Mouse (Mus musculus) cerebellum, adult (tissue): ENCODE measurements around the gene Rpl27.
"Not testable (repeated sequence)": the region's sequence is repeated elsewhere in the genome, so short reads cannot be mapped to it uniquely, and the experiment has no call there.

ENCODE experiments used
- ATAC-seq: cut with Nextera tagmentation; 2 replicates; pipeline ENCODE4 v1.9.2; 2017; ENCODE audit warnings: mild to moderate bottlenecking, moderate library complexity, mixed read lengths; ENCODE audit not compliant: insufficient number of reproducible peaks, low FRiP score, low TSS enrichment

Rpl27 gene

DNA sequence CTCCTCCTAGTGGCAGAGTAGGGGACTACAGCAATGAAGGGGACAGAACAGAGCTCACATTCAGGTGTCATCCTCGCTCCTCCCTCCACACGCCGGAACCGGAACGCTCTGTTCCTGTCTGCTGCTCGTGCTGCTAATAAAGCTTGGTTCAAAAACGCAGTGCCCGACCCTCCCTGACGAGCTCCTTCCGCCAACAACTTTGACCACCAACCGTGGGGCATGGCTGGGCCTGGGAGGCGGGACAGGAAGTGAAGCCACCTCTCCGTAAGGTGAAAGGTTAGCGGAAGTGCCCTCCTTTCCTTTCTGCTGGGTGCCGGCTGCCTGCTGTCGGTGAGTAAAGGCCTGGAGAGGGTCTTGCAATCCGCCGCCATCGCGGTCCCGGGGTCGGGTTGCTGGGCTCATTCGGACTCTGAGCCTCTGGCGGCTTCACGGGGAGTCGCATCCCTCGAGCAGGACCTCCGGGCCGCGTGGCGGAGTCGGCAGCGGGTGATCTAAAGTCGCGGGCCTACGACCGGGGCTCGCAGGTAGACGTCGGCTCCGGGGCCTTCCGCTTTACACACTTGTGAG, at the start of gene Rpl27:
Gene Rpl27, plus strand, starts transcription at position 172 of the 567 bp plus-strand sequence.
- peak; percentile 99 for ATAC-seq

GRCm38 (mm10) chr11:101395110-101395509, 47.0 kb upstream of the Rpl27 start:
- ATAC-seq, result no peak

- ATAC-seq, result no peak
Observed at GRCm38 (mm10) chr11:101415306-101415705, 26.8 kb upstream of the Rpl27 start.

DNA sequence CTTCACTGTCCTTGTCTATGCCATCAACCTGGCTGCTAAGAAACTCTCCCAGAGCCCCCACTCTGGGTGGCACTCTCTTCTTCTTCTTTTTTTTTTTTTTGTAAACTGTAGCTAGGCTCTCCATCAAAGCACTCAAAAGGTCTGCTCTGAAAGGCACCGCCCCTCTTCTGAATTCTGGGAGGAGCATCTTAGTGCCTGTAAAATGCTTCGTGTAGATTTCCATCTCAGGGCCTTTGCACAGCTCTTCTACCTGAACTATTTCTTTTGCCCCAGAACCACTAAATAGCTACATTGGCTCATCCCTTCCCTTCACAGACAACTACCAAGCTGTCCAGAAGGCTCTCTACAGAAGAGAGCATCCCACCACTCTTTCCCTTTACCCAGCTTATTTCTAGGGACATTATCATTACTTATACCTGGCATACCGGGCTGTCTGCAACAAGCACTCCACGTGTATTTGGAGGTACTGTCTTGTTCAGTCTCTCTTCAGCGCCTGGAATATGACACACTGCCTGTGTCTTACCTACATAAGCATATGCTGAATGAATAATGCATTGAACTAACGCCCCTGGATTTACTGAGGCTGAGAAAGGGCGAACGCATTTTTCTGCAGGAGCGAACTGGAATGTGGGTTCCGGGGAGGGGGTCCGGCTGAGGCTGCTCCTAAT, 25.5 kb upstream of the Rpl27 start:
- no peak for ATAC-seq

- peak; percentile 68; the same call in 1 of the 2 replicates for ATAC-seq
Observed at GRCm38 (mm10) chr11:101417101-101417855, 24.8 kb upstream of the Rpl27 start, which contains the start of gene Aarsd1. Gene Aarsd1, minus strand, starts transcription at chr11:101417615.

- ATAC-seq, result no peak
Observed at GRCm38 (mm10) chr11:101418991-101419390, 23.1 kb upstream of the Rpl27 start.

- ATAC-seq, result no peak
Observed at GRCm38 (mm10) chr11:101419610-101420009, 22.5 kb upstream of the Rpl27 start.

DNA sequence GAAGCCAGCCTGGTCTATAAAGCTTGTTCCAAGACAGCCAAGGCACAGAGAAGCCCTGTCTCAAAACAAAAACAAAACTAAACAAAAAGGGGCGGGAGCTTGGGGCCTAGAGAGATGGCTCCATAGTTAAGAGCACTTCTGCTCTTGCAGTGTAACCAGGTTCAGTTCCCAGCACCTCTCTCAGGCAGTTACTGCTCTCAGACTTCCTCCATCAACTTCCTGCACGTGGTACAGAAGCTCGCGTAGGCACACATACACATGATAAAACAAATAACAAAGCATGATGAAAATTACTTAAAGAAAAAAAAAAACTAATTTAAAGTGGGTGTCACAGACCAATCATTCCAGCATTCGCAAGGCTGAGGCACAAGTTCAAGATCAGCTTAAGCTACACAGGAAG, 21.9 kb upstream of the Rpl27 start:
- no peak for ATAC-seq

- no peak for ATAC-seq
Observed at GRCm38 (mm10) chr11:101424105-101424851, 17.8 kb upstream of the Rpl27 start, which contains the start of gene Gm27029. Gene Gm27029, minus strand, starts transcription at chr11:101424796.

DNA sequence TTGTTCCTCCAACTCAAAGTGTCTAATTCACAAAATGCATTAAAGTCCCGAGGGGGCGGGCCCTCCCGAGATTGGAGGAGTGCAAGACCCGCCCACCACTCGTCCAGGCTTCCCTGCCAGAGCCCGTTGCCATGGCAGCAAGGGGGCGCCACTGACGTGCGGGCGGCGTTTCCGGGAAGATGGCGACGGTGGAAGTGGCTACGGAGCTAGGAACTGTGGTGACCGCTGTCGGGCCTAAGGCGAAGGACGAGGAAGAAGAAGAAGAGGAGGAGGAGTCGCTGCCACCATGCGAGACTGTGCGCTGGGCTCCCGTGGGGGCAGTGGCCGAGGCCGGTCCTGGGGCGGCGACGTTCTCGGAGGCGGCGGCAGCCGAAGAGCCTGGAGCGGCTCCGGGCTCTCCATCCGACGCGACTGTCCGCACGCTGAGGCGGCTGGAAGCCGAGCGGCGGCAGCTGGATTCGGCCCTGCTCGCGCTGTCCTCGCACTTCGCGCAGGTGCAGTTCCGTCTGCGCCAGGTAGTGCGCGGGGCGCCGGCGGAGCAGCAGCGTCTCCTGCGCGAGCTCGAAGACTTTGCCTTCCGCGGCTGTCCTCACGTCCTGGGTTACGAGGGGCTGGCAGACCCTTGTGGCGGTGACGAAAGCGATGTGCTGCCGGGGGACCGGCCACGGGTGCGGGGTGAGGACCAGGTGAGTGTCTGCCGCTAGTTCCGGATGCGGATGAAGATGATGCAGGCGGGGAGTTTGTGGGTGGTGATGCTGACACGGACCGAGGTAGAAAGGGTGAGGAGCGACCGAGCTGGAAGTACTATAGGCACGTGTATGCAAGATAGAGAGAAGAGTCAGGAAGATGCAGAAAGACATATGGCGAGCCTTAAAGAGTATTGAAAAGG, 16.9 kb upstream of the Rpl27 start, which contains the start of the genes Rundc1 and Ptges3l:
Gene Rundc1, plus strand, starts transcription at position 161 of the 889 bp plus-strand sequence.
Gene Ptges3l, minus strand, starts transcription at position 409 of the 889 bp plus-strand sequence.
- peak; percentile 93; the same call in 1 of the 2 replicates for ATAC-seq

DNA sequence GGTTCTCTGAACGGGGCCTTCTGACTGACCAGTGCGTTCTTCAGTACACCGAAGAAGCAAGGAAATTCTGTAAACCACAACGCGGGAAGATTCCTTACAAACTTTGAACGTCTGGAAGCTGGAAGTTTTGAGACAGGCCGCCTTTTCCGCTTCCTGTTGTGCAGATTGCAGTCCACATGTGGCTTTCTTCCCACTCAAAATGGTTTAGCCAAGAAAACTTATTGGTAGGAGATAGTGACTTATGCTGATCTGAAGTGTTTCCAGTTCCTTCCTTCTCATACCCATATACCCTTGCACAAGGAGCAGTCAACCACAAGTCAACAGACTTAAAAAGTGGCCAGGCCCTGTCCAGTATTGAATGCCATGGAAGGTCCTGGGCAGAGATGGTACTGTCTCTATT, 15.9 kb upstream of the Rpl27 start:
- ATAC-seq, result no peak

DNA sequence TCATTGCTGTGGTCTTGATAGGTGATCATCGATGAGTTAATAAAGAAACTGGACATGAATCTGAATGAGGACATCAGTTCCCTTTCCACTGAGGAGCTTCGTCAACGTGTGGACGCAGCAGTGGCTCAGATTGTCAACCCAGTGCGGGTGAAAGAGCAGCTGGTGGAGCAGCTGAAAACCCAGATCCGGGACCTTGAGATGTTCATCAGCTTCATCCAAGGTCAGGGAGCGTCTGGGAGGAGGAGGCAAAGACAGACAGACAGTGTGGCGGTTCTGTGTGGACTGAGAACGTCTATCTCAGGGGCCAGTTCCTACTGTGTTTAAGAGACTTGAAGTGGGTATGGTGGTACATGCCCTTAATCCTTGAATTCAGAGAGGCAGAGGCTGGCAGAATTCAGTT, 10.8 kb upstream of the Rpl27 start:
- ATAC-seq, result no peak

- no peak for ATAC-seq
Observed at GRCm38 (mm10) chr11:101433396-101433795, 8.7 kb upstream of the Rpl27 start.

- ATAC-seq, result no peak
Observed at GRCm38 (mm10) chr11:101435831-101436230, 6.3 kb upstream of the Rpl27 start.

- no peak for ATAC-seq
Observed at GRCm38 (mm10) chr11:101436916-101437315, 5.2 kb upstream of the Rpl27 start.

DNA sequence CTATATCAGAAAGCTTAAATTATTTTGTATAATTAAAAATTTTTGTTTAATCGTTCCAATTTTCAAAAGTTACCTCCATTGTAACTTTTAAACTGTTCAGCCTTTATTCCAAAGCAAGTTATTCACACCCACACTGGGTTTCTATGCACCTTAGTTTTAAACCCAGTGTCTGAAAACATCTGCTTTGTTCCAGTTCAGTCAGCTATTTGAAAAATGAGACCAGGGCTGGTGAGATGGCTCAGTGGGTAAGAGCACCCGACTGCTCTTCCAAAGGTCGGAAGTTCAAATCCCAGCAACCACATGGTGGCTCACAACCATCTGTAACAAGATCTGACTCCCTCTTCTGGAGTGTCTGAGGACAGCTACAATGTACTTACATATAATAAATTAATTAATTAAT, 4.1 kb upstream of the Rpl27 start:
- not testable (repeated sequence) for ATAC-seq

GRCm38 (mm10) chr11:101441450-101442126, 510 bp upstream of the Rpl27 start:
- ATAC-seq, result not testable (repeated sequence)

- ATAC-seq, result no peak
Observed at GRCm38 (mm10) chr11:101442760-101443159, 662 bp downstream of the Rpl27 start.

- ATAC-seq, result no peak
Observed at GRCm38 (mm10) chr11:101446319-101446718, 4.2 kb downstream of the Rpl27 start.
